Mouse (Mus musculus) neural tube, embryonic 13.5 days (tissue): ENCODE data around the gene Tmem178b. TPM values are rescaled to one million over a fixed set of nuclear protein-coding genes. Genes with fewer than 3 reads are reported as not detected.

Experiments used
- ATAC-seq: fragments of 200-750 bp; cut with Nextera tagmentation; 2 replicates; pipeline ENCODE4 v1.8.0; 2017; ENCODE audit warnings: low read depth, mild to moderate bottlenecking, moderate TSS enrichment, moderate library complexity
- H3K27ac ChIP-seq: fragments of 300-500 bp; sonication (generic); replicated peaks from 2 replicates; pipeline ENCODE4 v1.5.1; 2015; ENCODE audit warnings: moderate library complexity, mild to moderate bottlenecking, inconsistent platforms
- H3K27me3 ChIP-seq: fragments of 300-500 bp; sonication (generic); 2 replicates; pipeline ENCODE4 v1.6.1; 2015; ENCODE audit warnings: mild to moderate bottlenecking, inconsistent platforms
- H3K36me3 ChIP-seq: fragments of 300-500 bp; sonication (generic); 2 replicates; pipeline ENCODE4 v1.6.1; 2015; ENCODE audit warnings: mild to moderate bottlenecking, inconsistent platforms
- H3K4me1 ChIP-seq: fragments of 300-500 bp; sonication (generic); replicated peaks from 2 replicates; pipeline ENCODE4 v1.6.1; 2015; ENCODE audit warnings: inconsistent platforms
- H3K4me2 ChIP-seq: fragments of 300-500 bp; sonication (generic); 2 replicates; pipeline ENCODE4 v1.6.1; 2015; ENCODE audit warnings: inconsistent platforms, mild to moderate bottlenecking, moderate library complexity
- H3K4me3 ChIP-seq: fragments of 300-500 bp; sonication (generic); 2 replicates; pipeline ENCODE4 v1.5.1; 2015; ENCODE audit warnings: mild to moderate bottlenecking, inconsistent platforms
- H3K9ac ChIP-seq: fragments of 300-500 bp; sonication (generic); 2 replicates; pipeline ENCODE4 v1.6.1; 2015; ENCODE audit warnings: moderate library complexity, mild to moderate bottlenecking, inconsistent platforms
- H3K9me3 ChIP-seq: fragments of 300-500 bp; sonication (generic); 2 replicates; pipeline ENCODE4 v1.6.1; 2016; ENCODE audit warnings: inconsistent platforms
- WGBS: fragments of 180-500 bp; shearing (Covaris S2); methylation state at CpG from one replicate; pipeline ENCODE4 v1.1.7; 2015; 5-methylcytosine and 5-hydroxymethylcytosine counted together
- polyA plus RNA-seq: library from polyadenylated mRNA; unstranded; fragments of >200 nt; fragmentation: Nextera tagmentation; extraction: Ambion mirVana; gene quantifications from 2 replicates; pipeline ENCODE4 v1.2.1, GENCODE M21; 2015

Tmem178b gene
- polyA plus RNA-seq, 1 experiment from 2014 or later: 26.7 TPM

- no peak for ATAC-seq
- 64% methylated on average over 9 of the region's 9 CpGs for WGBS
These were observed 271.3 kb downstream of the Tmem178b start for GRCm38 (mm10) chr6:40144371-40144770.

GRCm38 (mm10) chr6:40145601-40146000 is 272.5 kb downstream of the Tmem178b start:
- Histone ChIP-seq H3K27ac (no peak overlapping the region), H3K4me2 (no peak overlapping the region), H3K4me1 (peaks cover 25% of the 10 kb centered on the region), H3K9me3 (no peaks in the 10 kb centered on the region), H3K27me3 (no peaks in the 10 kb centered on the region), H3K9ac (no peak overlapping the region), H3K4me3 (no peak overlapping the region), H3K36me3 (no peaks in the 10 kb centered on the region)
- ATAC-seq: no peak
- 93% methylated on average over 3 of the region's 3 CpGs for WGBS

More at GRCm38 (mm10) chr6:40144371-40144770, 271.3 kb downstream of the Tmem178b start:
- Histone ChIP-seq H3K27ac (no peak overlapping the region), H3K4me1 (peaks cover 34% of the 10 kb centered on the region), H3K27me3 (no peaks in the 10 kb centered on the region), H3K4me3 (no peak overlapping the region), H3K9me3 (no peaks in the 10 kb centered on the region), H3K9ac (no peak overlapping the region), H3K36me3 (no peaks in the 10 kb centered on the region), H3K4me2 (no peak overlapping the region)

- no peak for ATAC-seq
- no peaks in the 10 kb centered on the region for H3K4me1 ChIP-seq
- H3K27me3 ChIP-seq: no peaks in the 10 kb centered on the region
- H3K9ac ChIP-seq: no peak overlapping the region
- no peaks in the 10 kb centered on the region for H3K36me3 ChIP-seq
- 0 out of 2 replicates have a peak overlapping the region, but pooled peaks have one; percentile 3 for H3K27ac ChIP-seq
- H3K4me3 ChIP-seq: no peak overlapping the region
- H3K9me3 ChIP-seq: no peaks in the 10 kb centered on the region
- H3K4me2 ChIP-seq: no peak overlapping the region
- WGBS: 93% methylated on average over 8 of the region's 8 CpGs
These were observed 279.2 kb downstream of the Tmem178b start for GRCm38 (mm10) chr6:40152241-40152640.

- H3K4me3 ChIP-seq: no peak overlapping the region
- no peaks in the 10 kb centered on the region for H3K4me1 ChIP-seq
- H3K9ac ChIP-seq: no peak overlapping the region
- H3K4me2 ChIP-seq: no peak overlapping the region
- no peaks in the 10 kb centered on the region for H3K9me3 ChIP-seq
- ATAC-seq: no peak
- H3K36me3 ChIP-seq: no peaks in the 10 kb centered on the region
- H3K27ac ChIP-seq: no peak overlapping the region
- no peaks in the 10 kb centered on the region for H3K27me3 ChIP-seq
- WGBS: 85% methylated on average over 5 of the region's 5 CpGs
These were observed 288.3 kb downstream of the Tmem178b start for GRCm38 (mm10) chr6:40161381-40161780.

GRCm38 (mm10) chr6:40173559-40173958 is 300.5 kb downstream of the Tmem178b start:
- Histone ChIP-seq H3K36me3 (no peaks in the 10 kb centered on the region), H3K4me3 (no peak overlapping the region), H3K27me3 (no peaks in the 10 kb centered on the region), H3K27ac (no peak overlapping the region), H3K9me3 (no peaks in the 10 kb centered on the region), H3K9ac (no peak overlapping the region), H3K4me2 (no peak overlapping the region), H3K4me1 (peaks cover 4% of the 10 kb centered on the region; the same call in 1 of the 2 replicates)
- no peak for ATAC-seq
- 74% methylated on average over 6 of the region's 6 CpGs for WGBS

GRCm38 (mm10) chr6:40177870-40178269 is 304.8 kb downstream of the Tmem178b start:
- Histone ChIP-seq H3K4me2 (no peak overlapping the region), H3K4me1 (peaks cover 4% of the 10 kb centered on the region; the same call in 1 of the 2 replicates), H3K9ac (no peak overlapping the region), H3K36me3 (no peaks in the 10 kb centered on the region), H3K4me3 (no peak overlapping the region), H3K27ac (no peak overlapping the region), H3K27me3 (no peaks in the 10 kb centered on the region), H3K9me3 (no peaks in the 10 kb centered on the region)
- 74% methylated on average over 4 of the region's 4 CpGs for WGBS
- no peak for ATAC-seq

GRCm38 (mm10) chr6:40180551-40180950 is 307.5 kb downstream of the Tmem178b start:
- Histone ChIP-seq H3K27me3 (no peaks in the 10 kb centered on the region), H3K4me2 (no peak overlapping the region), H3K9me3 (no peaks in the 10 kb centered on the region), H3K9ac (no peak overlapping the region), H3K27ac (no peak overlapping the region), H3K4me3 (no peak overlapping the region), H3K36me3 (no peaks in the 10 kb centered on the region), H3K4me1 (peaks cover 9% of the 10 kb centered on the region; the same call in 1 of the 2 replicates)
- 74% methylated on average over 4 of the region's 4 CpGs for WGBS
- ATAC-seq: no peak

- H3K9ac ChIP-seq: no peak overlapping the region
- H3K27ac ChIP-seq: no peak overlapping the region
- 76% methylated on average over 3 of the region's 3 CpGs for WGBS
- H3K4me3 ChIP-seq: no peak overlapping the region
- no peaks in the 10 kb centered on the region for H3K27me3 ChIP-seq
- peaks cover 7% of the 10 kb centered on the region; the same call in 1 of the 2 replicates for H3K4me1 ChIP-seq
- H3K4me2 ChIP-seq: no peak overlapping the region
- no peaks in the 10 kb centered on the region for H3K36me3 ChIP-seq
- ATAC-seq: no peak
- no peaks in the 10 kb centered on the region for H3K9me3 ChIP-seq
These were observed 327.6 kb downstream of the Tmem178b start for GRCm38 (mm10) chr6:40200661-40201060.

GRCm38 (mm10) chr6:40202602-40203001 is 329.5 kb downstream of the Tmem178b start:
- Histone ChIP-seq H3K9ac (no peak overlapping the region), H3K4me2 (no peak overlapping the region), H3K4me3 (no peak overlapping the region), H3K27me3 (no peaks in the 10 kb centered on the region), H3K9me3 (no peaks in the 10 kb centered on the region), H3K4me1 (no peaks in the 10 kb centered on the region), H3K27ac (no peak overlapping the region), H3K36me3 (0 out of 2 replicates have a peak, but pooled peaks cover 3% of the 10 kb centered on the region)
- 44% methylated on average over 2 of the region's 2 CpGs for WGBS
- no peak for ATAC-seq

- H3K9ac ChIP-seq: no peak overlapping the region
- no peaks in the 10 kb centered on the region for H3K4me1 ChIP-seq
- H3K4me2 ChIP-seq: no peak overlapping the region
- WGBS: 82% methylated on average over 2 of the region's 2 CpGs
- H3K36me3 ChIP-seq: peaks cover 11% of the 10 kb centered on the region; the same call in 1 of the 2 replicates
- H3K9me3 ChIP-seq: no peaks in the 10 kb centered on the region
- H3K27ac ChIP-seq: no peak overlapping the region
- no peak overlapping the region for H3K4me3 ChIP-seq
- no peak for ATAC-seq
- no peaks in the 10 kb centered on the region for H3K27me3 ChIP-seq
These were observed 332.3 kb downstream of the Tmem178b start for GRCm38 (mm10) chr6:40205380-40205779.

GRCm38 (mm10) chr6:40208014-40208413 is 334.9 kb downstream of the Tmem178b start:
- H3K27me3 ChIP-seq: no peaks in the 10 kb centered on the region
- ATAC-seq: no peak
- H3K4me2 ChIP-seq: no peak overlapping the region
- H3K9ac ChIP-seq: no peak overlapping the region
- no peak overlapping the region for H3K27ac ChIP-seq
- 88% methylated on average over 3 of the region's 3 CpGs for WGBS
- no peak overlapping the region for H3K4me3 ChIP-seq
- peaks cover 11% of the 10 kb centered on the region; the same call in 1 of the 2 replicates for H3K36me3 ChIP-seq
- H3K9me3 ChIP-seq: no peaks in the 10 kb centered on the region
- no peaks in the 10 kb centered on the region for H3K4me1 ChIP-seq

- no peak overlapping the region for H3K27ac ChIP-seq
- H3K9ac ChIP-seq: no peak overlapping the region
- H3K36me3 ChIP-seq: peaks cover 11% of the 10 kb centered on the region; the same call in 1 of the 2 replicates
- no peaks in the 10 kb centered on the region for H3K27me3 ChIP-seq
- H3K4me3 ChIP-seq: no peak overlapping the region
- WGBS: 49% methylated on average over 2 of the region's 2 CpGs
- no peak overlapping the region for H3K4me2 ChIP-seq
- no peaks in the 10 kb centered on the region for H3K9me3 ChIP-seq
- no peaks in the 10 kb centered on the region for H3K4me1 ChIP-seq
- ATAC-seq: no peak
These were observed 336.1 kb downstream of the Tmem178b start for GRCm38 (mm10) chr6:40209172-40209571.

GRCm38 (mm10) chr6:40217154-40217553 is 344.1 kb downstream of the Tmem178b start:
- 95% methylated on average over 12 of the region's 12 CpGs for WGBS
- Histone ChIP-seq H3K9me3 (no peaks in the 10 kb centered on the region), H3K36me3 (no peaks in the 10 kb centered on the region), H3K4me3 (no peak overlapping the region), H3K4me2 (no peak overlapping the region), H3K4me1 (peaks cover 4% of the 10 kb centered on the region; the same call in 1 of the 2 replicates), H3K27me3 (no peaks in the 10 kb centered on the region), H3K9ac (no peak overlapping the region), H3K27ac (no peak overlapping the region)
- ATAC-seq: no peak
